ENCODE assay signal across 8 mouse cellular contexts in the genomic region with DNA sequence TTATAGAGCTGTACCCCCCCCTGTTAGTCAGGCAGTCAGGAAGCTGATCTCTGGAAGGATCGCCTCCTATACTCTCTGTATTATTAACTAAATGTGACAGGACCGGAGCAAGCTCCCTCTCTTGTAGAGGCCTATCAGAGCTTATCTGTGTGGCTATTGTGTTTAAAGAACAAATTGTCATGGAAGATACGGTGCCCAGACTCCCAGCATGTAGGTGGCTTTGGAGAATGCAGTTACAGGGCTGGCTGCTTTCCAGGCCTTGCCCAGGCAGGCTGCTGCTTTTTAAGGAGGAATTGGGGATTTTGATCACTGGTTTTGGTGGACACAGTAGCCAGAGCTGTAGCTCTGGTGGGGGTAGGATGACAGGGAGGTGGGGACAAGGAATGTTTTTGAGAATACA.
DNase-seq lines count a peak whose midpoint lies in the region; ATAC-seq lines count a peak whose summit lies in the region.

No protein-coding gene starts in this region.

- ATAC-seq in liver, embryonic 13.5 days (ENCODE audit: low read depth), result 0 out of 2 replicates have a peak, but pooled peaks have one; percentile 18
- no peak for ATAC-seq in liver, embryonic 12.5 days

- 18% methylated on average over 3 of the region's 3 CpGs for WGBS in liver, embryonic 13.5 days (ENCODE audit: insufficient replicate concordance)
- 15% methylated on average over 3 of the region's 3 CpGs for WGBS in liver, embryonic 12.5 days (ENCODE audit: insufficient replicate concordance)

- no peak overlapping the region for H3K4me3 ChIP-seq in liver, embryonic 13.5 days (replicated peaks)
- H3K4me3 ChIP-seq in liver, embryonic 12.5 days, result no peak overlapping the region

- peaks cover 8% of the 10 kb centered on the region; the same call in 1 of the 2 replicates for H3K36me3 ChIP-seq in liver, embryonic 13.5 days
- H3K36me3 ChIP-seq in liver, embryonic 12.5 days, result peaks cover 13% of the 10 kb centered on the region

- no peaks in the 10 kb centered on the region for H3K9me3 ChIP-seq in liver, embryonic 13.5 days (replicated peaks)
- H3K9me3 ChIP-seq in liver, embryonic 12.5 days (replicated peaks), result no peaks in the 10 kb centered on the region

- no peak overlapping the region for H3K27ac ChIP-seq in liver, embryonic 13.5 days
- no peak overlapping the region for H3K27ac ChIP-seq in liver, embryonic 12.5 days

- peaks cover 27% of the 10 kb centered on the region for H3K4me1 ChIP-seq in liver, embryonic 13.5 days (replicated peaks)
- peaks cover 8% of the 10 kb centered on the region for H3K4me1 ChIP-seq in liver, embryonic 12.5 days

- no peak overlapping the region for H3K4me2 ChIP-seq in liver, embryonic 13.5 days
- no peak overlapping the region for H3K4me2 ChIP-seq in liver, embryonic 12.5 days

- H3K27me3 ChIP-seq in liver, embryonic 13.5 days, result no peaks in the 10 kb centered on the region
- H3K27me3 ChIP-seq in liver, embryonic 12.5 days (replicated peaks), result no peaks in the 10 kb centered on the region

- peak; percentile 61 for DNase-seq in adrenal gland, postnatal 10 days
- DNase-seq in adrenal gland, postnatal 4 days (ENCODE audit: low spot score in 2 of 2), result no peak
- no peak for DNase-seq in liver, embryonic 13.5 days
- DNase-seq in cerebellum, adult 9-10 months, result peak; percentile 80
- DNase-seq in retina, postnatal 1 day, result peak; percentile 53
- DNase-seq in gastrocnemius, adult 8-10 months (ENCODE audit: low spot score in 2 of 2), result no peak
- DNase-seq in urinary bladder, postnatal 10 days (ENCODE audit: low spot score), result no peak

- no peak overlapping the region for H3K9ac ChIP-seq in liver, embryonic 13.5 days
- no peak overlapping the region for H3K9ac ChIP-seq in liver, embryonic 12.5 days

Comparison
In these comparisons a context has a peak if more than half of its experiments do, and no peak if none do; other contexts are left out.
1. DNase-seq: peak in adrenal gland, postnatal 10 days (single experiment), cerebellum, adult 9-10 months (single experiment) and retina, postnatal 1 day (single experiment); none in adrenal gland, postnatal 4 days (0 of 2), liver, embryonic 13.5 days (single experiment), gastrocnemius, adult 8-10 months (0 of 2) and urinary bladder, postnatal 10 days (single experiment).